Mouse (Mus musculus) kidney, adult 2 months (tissue): ENCODE measurements around the gene Echs1. TPM values are rescaled to one million over a fixed set of nuclear protein-coding genes. Genes with fewer than 3 reads are reported as not detected.

Experiments used
- DNase-seq: peaks from one replicate; pipeline ENCODE4 v3.0.0; 2021
- H3K27ac ChIP-seq: fragments of 200-500 bp; 2 replicates; pipeline ENCODE4 v1.5.1; 2012; ENCODE audit warnings: low read depth, low read length, control low read depth, inconsistent platforms; ENCODE audit not compliant: insufficient read depth
- H3K27me3 ChIP-seq: fragments of 200-500 bp; replicated peaks from 2 replicates; pipeline ENCODE4 v1.6.1; 2012; ENCODE audit warnings: mild to moderate bottlenecking, moderate library complexity, low read length, inconsistent platforms; ENCODE audit not compliant: control insufficient read depth, insufficient read depth
- H3K36me3 ChIP-seq: fragments of 200-500 bp; 2 replicates; pipeline ENCODE4 v1.6.1; 2012; ENCODE audit warnings: mild to moderate bottlenecking, moderate library complexity, low read length, inconsistent platforms; ENCODE audit not compliant: control insufficient read depth, insufficient read depth
- H3K4me1 ChIP-seq: fragments of 200-500 bp; 2 replicates; pipeline ENCODE4 v1.6.1; 2011; ENCODE audit warnings: low read length; ENCODE audit not compliant: control insufficient read depth, insufficient read depth
- H3K4me3 ChIP-seq: fragments of 200-500 bp; 2 replicates; pipeline ENCODE4 v1.5.1; 2011; ENCODE audit warnings: mild to moderate bottlenecking, low read depth, low read length, control low read depth; ENCODE audit not compliant: insufficient read depth
- CTCF ChIP-seq: fragments of 200-500 bp; conservative IDR thresholded peaks from 2 replicates; pipeline ENCODE4 v1.5.1; 2011; ENCODE audit warnings: low read depth, mild to moderate bottlenecking, control low read depth, low read length, moderate library complexity, mixed read lengths; ENCODE audit not compliant: insufficient read depth, insufficient read length
- POLR2A ChIP-seq: fragments of 200-500 bp; IDR thresholded peaks from one replicate; pipeline ENCODE4 v1.6.1; 2011; ENCODE audit warnings: low read depth, low read length, control low read depth
- WGBS: fragments of 180-500 bp; shearing (Covaris S2); methylation state at CpG from one replicate; pipeline ENCODE4 v1.1.7; 2018; 5-methylcytosine and 5-hydroxymethylcytosine counted together
- polyA plus RNA-seq: library from polyadenylated mRNA; depleted of rRNA; stranded (reverse); fragments of >200 nt; gene quantifications from 2 replicates; pipeline ENCODE4 v1.2.3, GENCODE M21; 2012; rRNA removed

Gene Echs1
- polyA plus RNA-seq, result 381 and 422 TPM in 2 replicates

- peak within 1 kb of the TSS; percentile 91 for H3K27ac ChIP-seq
- WGBS, result 3% methylated on average over 28 of the region's 28 CpGs
Measured at GRCm38 (mm10) chr7:140116329-140117054, at the start of gene Echs1. Gene Echs1, minus strand, starts transcription at chr7:140116476.

GRCm38 (mm10) chr7:140164664-140165063 lies 48.4 kb upstream of the Echs1 start, which contains the start of gene Olfr522:
Gene Olfr522, minus strand, starts transcription at chr7:140164764.
- TF ChIP-seq CTCF, result no peak
- no peak for TF ChIP-seq POLR2A
- WGBS, result 77% methylated on average over 7 of the region's 7 CpGs

More at GRCm38 (mm10) chr7:140116329-140117054, at the start of gene Echs1:
- peak; percentile 96 for DNase-seq
- H3K36me3 ChIP-seq, result no peaks in the 10 kb centered on the region
- H3K4me3 ChIP-seq, result peak within 1 kb of the TSS; percentile 84
- H3K4me1 ChIP-seq, result no peaks in the 10 kb centered on the region
- H3K27me3 ChIP-seq, result no peaks in the 10 kb centered on the region
- peak; percentile 54 for TF ChIP-seq POLR2A
- TF ChIP-seq CTCF, result no peak

GRCm38 (mm10) chr7:140160363-140160762 lies 44.1 kb upstream of the Echs1 start:
- TF ChIP-seq CTCF (no peak), POLR2A (no peak)
- Histone ChIP-seq H3K4me1 (no peaks in the 10 kb centered on the region), H3K4me3 (no peak overlapping the region), H3K36me3 (no peaks in the 10 kb centered on the region), H3K27me3 (no peaks in the 10 kb centered on the region), H3K27ac (no peak overlapping the region)
- no peak for DNase-seq
- WGBS, result 84% methylated on average over 3 of the region's 3 CpGs

More at GRCm38 (mm10) chr7:140164664-140165063, 48.4 kb upstream of the Echs1 start, which contains the start of gene Olfr522:
- no peak within 1 kb of the TSS for H3K27ac ChIP-seq
- H3K4me3 ChIP-seq, result no peak within 1 kb of the TSS
- DNase-seq, result no peak
- H3K4me1 ChIP-seq, result no peaks in the 10 kb centered on the region
- no peaks in the 10 kb centered on the region for H3K36me3 ChIP-seq
- no peaks in the 10 kb centered on the region for H3K27me3 ChIP-seq

- no peaks in the 10 kb centered on the region for H3K4me1 ChIP-seq
- no peak for TF ChIP-seq CTCF
- no peak for TF ChIP-seq POLR2A
- DNase-seq, result no peak
- WGBS, result 7% methylated on average over 28 of the region's 28 CpGs
- no peak within 1 kb of the TSS for H3K27ac ChIP-seq
- no peak within 1 kb of the TSS for H3K4me3 ChIP-seq
- H3K27me3 ChIP-seq, result no peaks in the 10 kb centered on the region
- no peaks in the 10 kb centered on the region for H3K36me3 ChIP-seq
Measured at GRCm38 (mm10) chr7:140154218-140154927, 38.1 kb upstream of the Echs1 start, which contains the start of gene Sprn. Gene Sprn, minus strand, starts transcription at chr7:140154877.

GRCm38 (mm10) chr7:140153829-140154217 lies 37.5 kb upstream of the Echs1 start:
- no peak overlapping the region for H3K4me3 ChIP-seq
- H3K4me1 ChIP-seq, result no peaks in the 10 kb centered on the region
- H3K27ac ChIP-seq, result no peak overlapping the region
- no peak for DNase-seq
- H3K36me3 ChIP-seq, result no peaks in the 10 kb centered on the region
- 19% methylated on average over 4 of the region's 4 CpGs for WGBS
- no peaks in the 10 kb centered on the region for H3K27me3 ChIP-seq
- TF ChIP-seq POLR2A (no peak), CTCF (no peak)

GRCm38 (mm10) chr7:140153383-140153782 lies 37.1 kb upstream of the Echs1 start:
- Histone ChIP-seq H3K27ac (no peak overlapping the region), H3K4me3 (no peak overlapping the region), H3K36me3 (no peaks in the 10 kb centered on the region), H3K4me1 (no peaks in the 10 kb centered on the region), H3K27me3 (no peaks in the 10 kb centered on the region)
- 8% methylated on average over 28 of the region's 28 CpGs for WGBS
- TF ChIP-seq CTCF, result no peak
- TF ChIP-seq POLR2A, result no peak
- no peak for DNase-seq

GRCm38 (mm10) chr7:140144550-140144949 lies 28.3 kb upstream of the Echs1 start:
- Histone ChIP-seq H3K27ac (no peak overlapping the region), H3K4me3 (no peak overlapping the region), H3K4me1 (no peaks in the 10 kb centered on the region), H3K27me3 (no peaks in the 10 kb centered on the region), H3K36me3 (no peaks in the 10 kb centered on the region; the same call in 1 of the 2 replicates)
- WGBS, result 92% methylated on average over 4 of the region's 4 CpGs
- TF ChIP-seq CTCF (no peak), POLR2A (no peak)
- no peak for DNase-seq
